Mouse (Mus musculus): Measurements from ENCODE around the gene Olfr1225.
"Not testable (repeated sequence)": the region's sequence is repeated elsewhere in the genome, so short reads cannot be mapped to it uniquely, and the experiment has no call there.

Olfr1225 gene

DNA sequence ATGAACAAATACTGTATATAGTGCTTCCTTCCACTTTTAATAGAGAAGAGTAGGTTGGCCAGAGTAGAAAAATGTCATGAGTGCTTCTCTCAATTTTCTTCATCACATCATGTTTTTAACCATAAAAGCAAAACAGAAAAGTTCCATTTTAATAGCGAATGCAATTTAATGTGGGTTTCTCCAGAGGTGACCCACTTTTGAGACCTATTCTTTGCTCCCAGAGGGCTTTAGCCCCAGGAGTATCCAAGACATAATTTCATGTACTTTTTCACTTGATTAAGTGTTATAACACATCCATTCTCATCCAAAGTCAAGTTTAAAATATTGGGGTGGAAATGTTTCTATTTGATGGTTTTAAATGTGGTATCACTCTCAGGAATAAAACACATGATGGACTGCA, at the start of gene Olfr1225:
Olfr1225 (minus strand) TSS at position 101 of the 400 bp plus-strand sequence.
- in situ Hi-C loops (cut with MseI, MboI), result no loop called here

DNA sequence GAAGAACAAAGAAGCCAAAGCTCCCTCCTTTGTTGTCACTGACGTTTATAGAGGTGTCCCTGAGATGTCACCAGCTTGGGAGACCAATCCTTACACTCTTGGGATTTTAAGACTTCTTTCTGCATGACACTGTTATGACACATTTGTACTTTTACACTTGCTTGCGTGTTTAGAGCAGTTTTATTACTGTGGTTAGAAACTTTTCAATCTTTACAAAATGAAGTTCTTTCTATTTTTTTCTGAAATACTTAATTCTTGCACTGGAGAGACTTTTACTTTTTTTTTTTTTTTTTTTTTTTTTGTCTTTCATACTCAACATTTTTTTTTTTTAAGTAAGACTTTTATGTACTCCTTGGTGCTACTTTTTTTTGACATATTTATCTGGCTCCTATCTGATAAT, 25.5 kb upstream of the Olfr1225 start, which contains the start of gene Olfr1226:
Olfr1226 (minus strand) TSS at position 101 of the 400 bp plus-strand sequence.
- in situ Hi-C loops (cut with MseI, MboI), result no loop called here

DNA sequence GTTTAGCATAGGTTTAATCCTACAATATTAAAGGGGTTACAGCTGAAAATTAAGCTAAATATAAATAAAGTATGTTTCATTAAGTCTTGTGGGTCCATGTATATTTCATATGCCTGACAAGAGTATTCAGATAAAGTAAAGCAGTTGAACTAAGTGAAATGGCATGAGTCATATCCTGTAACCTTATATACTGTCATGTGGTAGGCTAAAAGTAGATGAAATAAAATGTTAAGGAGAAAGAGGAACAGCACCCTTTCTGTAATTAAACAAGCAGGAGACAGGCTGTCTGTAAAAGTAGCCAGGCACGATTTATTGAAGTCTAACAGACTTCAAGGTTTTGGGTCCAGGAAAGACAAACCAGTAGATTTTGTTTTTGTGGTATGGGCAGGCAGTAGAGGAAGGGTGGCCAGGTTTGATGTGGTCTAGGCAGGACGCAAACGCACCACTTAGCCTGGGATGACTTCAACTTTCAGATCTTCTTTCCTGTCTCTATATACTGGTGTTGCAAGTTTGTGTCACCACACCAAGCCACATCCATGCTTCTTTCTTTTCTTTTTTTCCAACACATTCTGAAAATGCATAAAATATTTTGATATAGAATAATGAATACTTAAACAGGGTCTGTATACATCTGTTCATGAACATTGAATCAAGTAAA, 22.0 kb upstream of the Olfr1225 start:
- in situ Hi-C loops (cut with MseI, MboI), result no loop called here

GRCm38 (mm10) chr2:89164711-89165110, 9.8 kb downstream of the Olfr1225 start:
- in situ Hi-C loops (cut with MseI, MboI), result not testable (repeated sequence)

DNA sequence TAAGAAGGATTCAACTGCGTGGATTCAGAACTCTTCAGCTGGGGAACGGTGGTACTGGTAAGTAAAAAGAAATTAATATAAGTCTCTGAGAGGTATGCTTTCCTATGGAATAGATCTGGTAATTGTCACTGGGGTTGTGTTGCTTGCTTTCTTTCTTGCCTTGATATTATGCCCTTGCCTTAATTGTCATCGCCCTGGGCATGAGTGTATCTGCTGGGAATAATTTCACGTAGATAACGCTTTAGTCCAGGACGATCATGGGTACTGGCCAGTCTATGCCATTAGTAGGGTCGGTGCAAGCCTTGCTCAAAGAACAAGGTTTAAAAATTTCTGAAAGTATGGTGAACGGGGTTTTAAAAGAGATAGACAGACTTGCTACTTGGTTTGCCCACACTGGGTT, 10.5 kb downstream of the Olfr1225 start, which contains the start of gene Olfr1224-ps1:
Olfr1224-ps1 (minus strand) TSS at position 101 of the 400 bp plus-strand sequence.
- in situ Hi-C loops (cut with MseI, MboI), result not testable (repeated sequence)

GRCm38 (mm10) chr2:89151460-89151859, 23.0 kb downstream of the Olfr1225 start, which contains the start of gene Olfr1223:
Gene Olfr1223 (minus strand): TSS chr2:89151560.
- in situ Hi-C loops (cut with MseI, MboI), result no loop called here

DNA sequence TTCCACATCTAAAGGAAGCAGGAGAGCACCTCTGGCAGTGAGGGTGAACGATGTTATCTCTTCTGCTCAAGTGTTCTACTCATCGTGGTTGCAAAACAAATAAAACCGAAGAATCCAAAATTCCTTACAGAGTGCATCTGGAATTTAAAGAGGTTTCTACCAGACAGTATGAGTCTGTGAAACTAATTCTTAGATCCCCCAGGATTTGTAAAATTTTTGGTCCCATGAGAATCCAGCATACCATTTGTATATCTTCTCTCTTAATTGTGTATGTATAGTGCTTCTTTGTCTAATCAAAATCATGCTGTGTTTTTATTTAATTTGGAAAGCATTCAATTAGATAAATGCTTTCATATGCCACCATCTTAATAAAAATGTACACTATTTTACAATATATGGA, 41.5 kb downstream of the Olfr1225 start, which contains the start of gene Olfr1222:
Olfr1222 (minus strand) TSS at position 101 of the 400 bp plus-strand sequence.
- in situ Hi-C loops (cut with MseI, MboI), result no loop called here
